In genomic region chr8:73342761-73343395, GRCm38 (mm10) we compare ENCODE assay signal across 8 mouse cellular contexts. TPM values are rescaled to one million over a fixed set of nuclear protein-coding genes. Genes with fewer than 3 reads are reported as not detected.
DNase-seq lines count a peak whose midpoint lies in the region; ATAC-seq and TF ChIP-seq lines count a peak whose summit lies in the region.
"Had no signal": no experiment of that assay in that cellular context is flagged by ENCODE, and none has a peak within 500 bp of the region (broad histone marks: within the 10 kb centered on the region; RNA-seq: fewer than 3 reads in every experiment).

No protein-coding gene starts in this region.

- no peaks in the 10 kb centered on the region for H3K27me3 ChIP-seq in heart, adult 2 months (ENCODE audit: control insufficient read depth, insufficient read depth, low read length)
- no peaks in the 10 kb centered on the region for H3K27me3 ChIP-seq in hindbrain, postnatal 0 days (ENCODE audit: insufficient read depth, low read length)

- TF ChIP-seq CTCF in heart, adult 2 months (IDR thresholded peaks at IDR 0.05) = no peak
- no peak for TF ChIP-seq CTCF in hindbrain, postnatal 0 days (IDR thresholded peaks at IDR 0.05; ENCODE audit: low read depth)

- no peak for ATAC-seq in erythroblast, adult 5-6 weeks (replicated peaks; ENCODE audit: low FRiP score, poor library complexity, severe bottlenecking)
- no peak for ATAC-seq in hindbrain, postnatal 0 days
- ATAC-seq: activated CD4-positive, CD25-positive, alpha-beta regulatory T cell, adult 4 months had no signal

- TF ChIP-seq POLR2A in heart, adult 2 months (IDR thresholded peaks at IDR 0.05; ENCODE audit: insufficient read depth, low read depth, low read length) = no peak

- H3K9me3 ChIP-seq in hindbrain, postnatal 0 days (ENCODE audit: low read length) = no peaks in the 10 kb centered on the region

- peaks cover 4% of the 10 kb centered on the region for H3K4me1 ChIP-seq in heart, adult 2 months (ENCODE audit: control insufficient read depth, insufficient read depth, low read length)
- H3K4me1 ChIP-seq in hindbrain, postnatal 0 days (ENCODE audit: insufficient read depth, low read length) = no peaks in the 10 kb centered on the region

- peaks cover 25% of the 10 kb centered on the region for H3K36me3 ChIP-seq in heart, adult 2 months (ENCODE audit: control insufficient read depth, insufficient read depth, low read length)
- H3K36me3 ChIP-seq in hindbrain, postnatal 0 days (ENCODE audit: insufficient read depth, low read length) = no peaks in the 10 kb centered on the region

- H3K27ac ChIP-seq in heart, adult 2 months = peak overlapping the region; percentile 88
- H3K27ac ChIP-seq in hindbrain, postnatal 0 days = no peak overlapping the region

- intact Hi-C loops in heart, adult 2 months (cut with DNase I) = loop anchor here (5.0 kb wide), 1 partner anchor 61 kb away; no protein-coding TSS in a partner anchor

- peak; percentile 25 for DNase-seq in urinary bladder, postnatal 14 days (ENCODE audit: low spot score)
- DNase-seq in urinary bladder, postnatal 10 days (ENCODE audit: low spot score) = no peak
- peak; percentile 50 to 64 for DNase-seq in heart, adult 2 months
- DNase-seq in kidney, postnatal 25 days = peak; percentile 62 to 74
- no peak for DNase-seq in spleen, adult 12 weeks (ENCODE audit: low spot score)
- no peak for DNase-seq in hindbrain, postnatal 0 days (ENCODE audit: low spot score)

- no peak overlapping the region for H3K4me3 ChIP-seq in heart, adult 2 months
- no peak overlapping the region for H3K4me3 ChIP-seq in hindbrain, postnatal 0 days (ENCODE audit: low read length)

- TF ChIP-seq EP300 in heart, adult 2 months (IDR thresholded peaks at IDR 0.05; ENCODE audit: insufficient read depth, low read depth, low read length) = 0 out of 2 replicates have a peak, but pooled peaks have one; percentile 32

- H3K79me2 ChIP-seq in heart, adult 2 months (replicated peaks; ENCODE audit: control insufficient read depth, insufficient read depth, low read length) = no peaks in the 10 kb centered on the region

- no peak overlapping the region for H3K9ac ChIP-seq in heart, adult 2 months (ENCODE audit: low read depth, low read length)
- H3K9ac ChIP-seq in hindbrain, postnatal 0 days (replicated peaks; ENCODE audit: low read length) = no peak overlapping the region

- no peak overlapping the region for H3K4me2 ChIP-seq in hindbrain, postnatal 0 days (ENCODE audit: low read depth, low read length)

- 27% methylated on average over 3 of the region's 3 CpGs for WGBS in heart, adult 2 months
- WGBS in hindbrain, postnatal 0 days = 69% methylated on average over 3 of the region's 3 CpGs

RNA-seq across cellular contexts. Expression of gene Large1, which starts 10.5 kb away (rescaled TPM):
- total RNA-seq in heart, adult 2 months (2021) = 10 to 100 TPM; 36.0 to 42.0 TPM
- 20.7 and 39.1 TPM in 2 replicates for polyA plus RNA-seq in heart, adult 2 months (2012; rRNA removed)
- not detected in 2 replicates for total RNA-seq in erythroblast, adult 5-6 weeks (2015; ENCODE audit: low replicate concordance)
- 1.4 and 1.5 TPM in 2 replicates for total RNA-seq in erythroblast, adult 5-6 weeks (2017; ENCODE audit: low replicate concordance)
- 97.9 and 100 TPM in 2 replicates for total RNA-seq in hindbrain, postnatal 0 days (2014; rRNA removed)
- 13.4 and 13.5 TPM in 2 replicates for polyA plus RNA-seq in hindbrain, postnatal 0 days (2015; fragmentation: Nextera tagmentation; extraction: Ambion mirVana)

Comparison
In these comparisons a context has a peak if more than half of its experiments do, and no peak if none do; other contexts are left out.
1. DNase-seq: peak in urinary bladder, postnatal 14 days (single experiment), heart, adult 2 months (2 of 2) and kidney, postnatal 25 days (2 of 2); none in urinary bladder, postnatal 10 days (single experiment), spleen, adult 12 weeks (single experiment) and hindbrain, postnatal 0 days (single experiment).
2. RNA of gene Large1, which starts 10.5 kb away (total RNA-seq): 97.9 to 100 TPM in hindbrain, postnatal 0 days and 36.0 to 42.0 TPM in heart, adult 2 months; 1.4 to 1.5 TPM in erythroblast, adult 5-6 weeks; every median in the first group is over 10 times any median in the second.